Comparison of ENCODE assay signal across 8 mouse cellular contexts in genomic region chrX:52651975-52652374, GRCm38 (mm10). TPM values are rescaled to one million over a fixed set of nuclear protein-coding genes. Genes with fewer than 3 reads are reported as not detected.
DNase-seq lines count a peak whose midpoint lies in the region; ATAC-seq and TF ChIP-seq lines count a peak whose summit lies in the region.

No protein-coding gene starts in this region.

- CTCF ChIA-PET in Patski (lab: Charles Lee): interaction anchor here (0.6 kb wide), 1 partner anchor 198 kb away, joined by 3 read pairs; no protein-coding TSS in a partner anchor

- H3K27me3 ChIP-seq in CH12.LX (replicated peaks) (no peaks in the 10 kb centered on the region), Patski (peaks cover 28% of the 10 kb centered on the region)
- H3K27me3 ChIP-seq in forebrain, embryonic 14.5 days (replicated peaks; ENCODE audit: control insufficient read depth, insufficient read depth, low read length): no peaks in the 10 kb centered on the region
- H3K27me3 ChIP-seq in hindbrain, embryonic 12.5 days: no peaks in the 10 kb centered on the region
- no peaks in the 10 kb centered on the region for H3K27me3 ChIP-seq in stomach, embryonic 16.5 days (ENCODE audit: control insufficient read depth, insufficient read depth, low read length)

- H3K4me1 ChIP-seq in CH12.LX (ENCODE audit: control insufficient read depth in 1 of 2, insufficient read depth in 2 of 2): 0 out of 4 replicates have a peak, but pooled peaks cover 0 to 5% of the 10 kb centered on the region in 2 experiments
- no peaks in the 10 kb centered on the region for H3K4me1 ChIP-seq in forebrain, embryonic 14.5 days (ENCODE audit: control insufficient read depth, insufficient read depth, low read length)
- 0 out of 2 replicates have a peak, but pooled peaks cover 4% of the 10 kb centered on the region for H3K4me1 ChIP-seq in hindbrain, embryonic 12.5 days
- H3K4me1 ChIP-seq in stomach, embryonic 16.5 days (ENCODE audit: control insufficient read depth, insufficient read depth, low read length): 0 out of 2 replicates have a peak, but pooled peaks cover 4% of the 10 kb centered on the region

- no peak overlapping the region for H3K4me3 ChIP-seq in CH12.LX (replicated peaks in 1 of 3; ENCODE audit: low read depth in 2 of 3, low read length in 2 of 3, poor library complexity in 1 of 3)
- H3K4me3 ChIP-seq in forebrain, embryonic 14.5 days (ENCODE audit: low read depth, low read length): no peak overlapping the region
- H3K4me3 ChIP-seq in hindbrain, embryonic 12.5 days: no peak overlapping the region
- H3K4me3 ChIP-seq in stomach, embryonic 16.5 days (replicated peaks; ENCODE audit: low read length): no peak overlapping the region

- DNase-seq in CH12.LX (ENCODE audit: extremely low read depth) (peak; percentile 25), Patski (ENCODE audit: low read depth, low spot score) (no peak)
- peak; percentile 76 for DNase-seq in forebrain, embryonic 14.5 days (ENCODE audit: low spot score)
- DNase-seq in left cerebral cortex, adult 18-20 months (ENCODE audit: low spot score in 2 of 2): peak; percentile 20 to 24
- DNase-seq in lung, postnatal 14 days: peak; percentile 55

- no peak overlapping the region for H3K4me2 ChIP-seq in CH12.LX (ENCODE audit: insufficient read depth, low read depth, poor library complexity, severe bottlenecking)
- no peak overlapping the region for H3K4me2 ChIP-seq in forebrain, embryonic 14.5 days (ENCODE audit: low read length)
- peak overlapping the region; percentile 34 for H3K4me2 ChIP-seq in hindbrain, embryonic 12.5 days (replicated peaks)
- H3K4me2 ChIP-seq in stomach, embryonic 16.5 days (ENCODE audit: low read depth, low read length): peak overlapping the region; percentile 5; the same call in 1 of the 2 replicates

- POLR2A ChIA-PET in Patski (lab: Charles Lee): no interaction called here

- no peak for ATAC-seq in Patski
- ATAC-seq in forebrain, embryonic 14.5 days: 0 out of 2 replicates have a peak, but pooled peaks have one; percentile 34
- no peak for ATAC-seq in hindbrain, embryonic 12.5 days (ENCODE audit: low FRiP score)
- no peak for ATAC-seq in stomach, embryonic 16.5 days (ENCODE audit: insufficient read depth, low FRiP score)
- ATAC-seq in inflammation-experienced regulatory T-cells, adult 6 months: no peak

- TF ChIP-seq CTCF in CH12.LX (conservative IDR thresholded peaks at IDR 0.05 in 1 of 2, IDR thresholded peaks at IDR 0.05 in 1 of 2; ENCODE audit: low read depth in 2 of 2, low read length in 2 of 2) (peak in 1 of 2 experiments; percentile 52; a peak in 2 of 4 replicates), Patski (IDR thresholded peaks at IDR 0.05) (peak; percentile 30)

- in situ Hi-C loops in CH12.LX (cut with MboI; ENCODE audit: low pct_ligation_motif_present, low pct_unique_long_range_greater_than_20kb, low sequenced_read_pairs) (no loop called here), Patski (cut with MboI; ENCODE audit: low pct_unique_long_range_greater_than_20kb) (no loop called here)

- WGBS in forebrain, embryonic 14.5 days: 33% methylated on average over 10 of the region's 10 CpGs
- whole genome bisulfite sequencing in hindbrain, embryonic 12.5 days: 23% methylated on average over 10 of the region's 10 CpGs
- WGBS in stomach, embryonic 16.5 days: 20% methylated on average over 10 of the region's 10 CpGs

- H3K9ac ChIP-seq in CH12.LX (ENCODE audit: insufficient read depth, low read depth): no peak overlapping the region
- no peak overlapping the region for H3K9ac ChIP-seq in forebrain, embryonic 14.5 days (ENCODE audit: low read length)
- no peak overlapping the region for H3K9ac ChIP-seq in hindbrain, embryonic 12.5 days
- peak overlapping the region; percentile 60 for H3K9ac ChIP-seq in stomach, embryonic 16.5 days (ENCODE audit: low read length)

- TF ChIP-seq POLR2A in CH12.LX (IDR thresholded peaks at IDR 0.05; ENCODE audit: low read depth, low read length): no peak

- TF ChIP-seq RAD21 in CH12.LX (IDR thresholded peaks at IDR 0.05; ENCODE audit: low read depth, low read length): no peak; the same call in 1 of the 2 replicates

- no peak overlapping the region for H3K27ac ChIP-seq in CH12.LX (ENCODE audit: insufficient read depth, low read depth)
- H3K27ac ChIP-seq in forebrain, embryonic 14.5 days (ENCODE audit: low read depth, low read length): no peak overlapping the region; the same call in 1 of the 2 replicates
- H3K27ac ChIP-seq in hindbrain, embryonic 12.5 days: peak overlapping the region; percentile 67
- peak overlapping the region; percentile 75 for H3K27ac ChIP-seq in stomach, embryonic 16.5 days (ENCODE audit: low read length)

- no peaks in the 10 kb centered on the region for H3K79me2 ChIP-seq in CH12.LX (replicated peaks; ENCODE audit: control insufficient read depth, extremely low read depth, insufficient read depth, poor library complexity, severe bottlenecking)

- dilution Hi-C loops in CH12.LX (cut with MboI; ENCODE audit: extremely low pct_ligation_motif_present, extremely low pct_unique_long_range_greater_than_20kb, low sequenced_read_pairs): no loop called here

- TF ChIP-seq EP300 in CH12.LX (IDR thresholded peaks at IDR 0.05; ENCODE audit: low read length): no peak

- no peaks in the 10 kb centered on the region for H3K9me3 ChIP-seq in CH12.LX (replicated peaks; ENCODE audit: low read length)
- no peaks in the 10 kb centered on the region for H3K9me3 ChIP-seq in forebrain, embryonic 14.5 days (replicated peaks; ENCODE audit: control insufficient read depth, low read length)
- no peaks in the 10 kb centered on the region for H3K9me3 ChIP-seq in hindbrain, embryonic 12.5 days (replicated peaks)
- no peaks in the 10 kb centered on the region for H3K9me3 ChIP-seq in stomach, embryonic 16.5 days (replicated peaks; ENCODE audit: control insufficient read depth, low read length)

- H3K36me3 ChIP-seq in CH12.LX (replicated peaks in 1 of 2; ENCODE audit: control insufficient read depth in 1 of 2, insufficient read depth in 1 of 2, low read length in 1 of 2): no peaks in the 10 kb centered on the region
- no peaks in the 10 kb centered on the region for H3K36me3 ChIP-seq in forebrain, embryonic 14.5 days (ENCODE audit: control insufficient read depth, insufficient read depth, low read length)
- H3K36me3 ChIP-seq in hindbrain, embryonic 12.5 days: no peaks in the 10 kb centered on the region
- H3K36me3 ChIP-seq in stomach, embryonic 16.5 days (ENCODE audit: control insufficient read depth, insufficient read depth, low read length): no peaks in the 10 kb centered on the region

TF ChIP-seq in CH12.LX, 34 proteins besides CTCF, POLR2A, EP300 and RAD21:
- TF ChIP-seq ZKSCAN1 (IDR thresholded peaks at IDR 0.05; ENCODE audit: borderline replicate concordance, low read depth, low read length) (no peak), SMC3 (IDR thresholded peaks at IDR 0.05; ENCODE audit: low read depth, low read length) (peak; percentile 18; the same call in 1 of the 2 replicates)
TF ChIP-seq in CH12.LX: peak in this region for 1.

RNA-seq across cellular contexts. Expression of gene Gpc3, which starts 38.2 kb away (rescaled TPM):
- not detected in 2 replicates for total RNA-seq in CH12.LX (2012; rRNA removed)
- total RNA-seq in CH12.LX (2014; rRNA removed): not detected in 2 replicates
- polyA plus RNA-seq in CH12.LX (2012; ENCODE audit: insufficient read length, low read depth): not detected in 2 replicates
- polyA plus RNA-seq in Patski (2021): 8.0 TPM
- polyA plus RNA-seq in forebrain, embryonic 14.5 days (2014; fragmentation: Nextera tagmentation; extraction: Ambion mirVana): 51.2 and 64.7 TPM in 2 replicates
- polyA plus RNA-seq in hindbrain, embryonic 12.5 days (2016; fragmentation: Nextera tagmentation; extraction: Ambion mirVana): 330 and 398 TPM in 2 replicates
- 1 to 10 TPM; 3.8 to 6.6 TPM for total RNA-seq in left cerebral cortex, adult 18-20 months (2021)
- 560 and 583 TPM in 2 replicates for polyA plus RNA-seq in stomach, embryonic 16.5 days (2015; fragmentation: Nextera tagmentation; extraction: Ambion mirVana)
- not detected for polyA plus RNA-seq in inflammation-experienced regulatory T-cells, adult 6 months (2017; shearing (Covaris generic))

Comparison
In these comparisons a context has a peak if more than half of its experiments do, and no peak if none do; other contexts are left out.
1. H3K27ac ChIP-seq: peak in hindbrain, embryonic 12.5 days (single experiment) and stomach, embryonic 16.5 days (single experiment); none in CH12.LX (single experiment) and forebrain, embryonic 14.5 days (single experiment).
2. H3K4me2 ChIP-seq: peak in hindbrain, embryonic 12.5 days (single experiment) and stomach, embryonic 16.5 days (single experiment); none in CH12.LX (single experiment) and forebrain, embryonic 14.5 days (single experiment).